ENCODE assay signal across 20 mouse cellular contexts in the genomic region with DNA sequence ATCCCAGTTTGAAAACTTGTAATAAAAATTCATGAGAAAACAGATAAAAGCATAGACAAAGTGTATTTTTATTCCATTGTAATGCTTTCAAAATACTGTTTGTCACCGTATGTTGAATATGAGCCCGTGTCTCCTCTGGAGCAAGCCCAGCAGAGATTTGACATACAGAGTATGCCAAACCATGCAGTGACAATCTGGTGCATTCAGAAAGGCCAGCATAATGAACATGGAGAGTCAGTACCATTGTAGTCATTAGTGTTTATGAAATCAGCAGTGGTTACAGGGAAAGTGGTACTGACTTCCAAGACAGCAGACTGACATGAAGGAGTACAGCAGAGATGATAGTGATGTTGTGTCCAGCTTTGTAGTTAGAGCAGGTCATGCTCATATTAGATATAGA.
DNase-seq lines count a peak whose midpoint lies in the region; TF ChIP-seq lines count a peak whose summit lies in the region.
"Had no signal": no experiment of that assay in that cellular context is flagged by ENCODE, and none has a peak within 500 bp of the region (broad histone marks: within the 10 kb centered on the region; RNA-seq: fewer than 3 reads in every experiment).

No protein-coding gene starts in this region.

- no peak overlapping the region for H3K27ac ChIP-seq in cerebellum, adult 2 months (ENCODE audit: insufficient read depth, low read length)
- H3K27ac ChIP-seq: heart, embryonic 13.5 days; hindbrain, embryonic 14.5 days; kidney, postnatal 0 days; limb, embryonic 13.5 days; liver, embryonic 13.5 days; stomach, embryonic 15.5 days had no signal

- 6% methylated on average over 2 of the region's 2 CpGs for WGBS in cerebellum, adult 2 months

- H3K4me1 ChIP-seq in cerebellum, adult 2 months (ENCODE audit: control insufficient read depth, insufficient read depth, low read length), result no peaks in the 10 kb centered on the region
- H3K4me1 ChIP-seq: heart, embryonic 13.5 days; limb, embryonic 13.5 days; liver, embryonic 13.5 days; stomach, embryonic 15.5 days had no signal

- TF ChIP-seq CTCF in cerebellum, adult 2 months (IDR thresholded peaks at IDR 0.05; ENCODE audit: borderline replicate concordance, insufficient read depth, low read depth, low read length), result no peak

- no peak for TF ChIP-seq POLR2A in cerebellum, adult 2 months (IDR thresholded peaks at IDR 0.05; ENCODE audit: borderline replicate concordance, insufficient read depth, low read length)

- DNase-seq in layer of hippocampus, adult 9-10 months (ENCODE audit: low spot score), result peak; percentile 0
- no peak for DNase-seq in layer of hippocampus, adult 11-12 months (ENCODE audit: low spot score)
- peak; percentile 3 for DNase-seq in brain, embryonic 18.5 days (ENCODE audit: low read depth, low spot score)
- peak; percentile 59 to 90 for DNase-seq in cerebellum, adult 2 months
- DNase-seq in cerebellum, postnatal 36 days, result peak; percentile 65 to 75
- DNase-seq in ovary, postnatal 14 days (ENCODE audit: low spot score), result no peak
- no peak for DNase-seq in kidney, postnatal 10 days
- DNase-seq: heart, adult 18-20 months; heart, postnatal 36 days; kidney, adult 18-20 months; liver, embryonic 13.5 days; lung, embryonic 14.5 days; lung, postnatal 36 days; retina, postnatal 1 day; thymus, adult 2 months had no signal

- no peak overlapping the region for H3K4me3 ChIP-seq in cerebellum, adult 2 months (replicated peaks; ENCODE audit: insufficient read depth, low read depth, low read length)
- H3K4me3 ChIP-seq: heart, embryonic 13.5 days; limb, embryonic 13.5 days; liver, embryonic 13.5 days; stomach, embryonic 15.5 days had no signal

- H3K27me3 ChIP-seq in cerebellum, adult 2 months (ENCODE audit: control insufficient read depth, insufficient read depth, low read length), result no peaks in the 10 kb centered on the region
- H3K27me3 ChIP-seq: heart, embryonic 13.5 days; limb, embryonic 13.5 days; liver, embryonic 13.5 days; stomach, embryonic 15.5 days had no signal

Comparison
In these comparisons a context has a peak if more than half of its experiments do, and no peak if none do; other contexts are left out.
1. DNase-seq: peak in layer of hippocampus, adult 9-10 months (single experiment), brain, embryonic 18.5 days (single experiment), cerebellum, adult 2 months (2 of 2) and cerebellum, postnatal 36 days (2 of 2); none in layer of hippocampus, adult 11-12 months (single experiment), ovary, postnatal 14 days (single experiment) and kidney, postnatal 10 days (single experiment).